Mouse (Mus musculus): ENCODE measurements at regions not wholly inside any gene's neighbourhood (a gene's known extent, or its start where the extent isn't known, plus 50 kb on each side); places are given as distances from the start of the nearest gene placed in this dataset.

DNA sequence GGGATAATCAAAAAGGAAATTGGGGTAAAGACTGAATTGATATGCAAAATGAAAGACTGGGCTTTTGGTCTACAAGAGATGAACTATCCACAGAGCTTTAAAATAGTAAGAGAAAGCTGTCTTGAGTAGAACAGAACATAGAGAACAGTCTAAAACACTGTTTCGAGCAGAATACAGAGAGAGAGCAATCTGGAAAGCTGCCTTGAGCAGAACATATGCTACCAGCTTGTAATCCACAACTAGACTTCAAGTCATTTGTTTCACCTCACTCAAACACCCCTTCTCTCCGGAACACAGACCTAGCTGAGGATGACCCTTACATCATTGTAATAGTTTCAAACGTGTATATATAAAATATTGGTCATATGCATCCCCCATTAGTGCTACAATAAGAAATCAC, 538.7 kb downstream of the Galc start:
- DNase-seq (ENCODE audit: low read depth, low spot score) = no peak

- DNase-seq (ENCODE audit: low read depth, low spot score) = no peak
These were observed 541.4 kb downstream of the Galc start for GRCm38 (mm10) chr12:97717812-97718211.

Data from ZHBTc4 (cell line).